Mouse (Mus musculus) kidney, postnatal 36 days (tissue): Measurements from ENCODE around the gene 2410015M20Rik.
"Not testable (repeated sequence)": the region's sequence is repeated elsewhere in the genome, so short reads cannot be mapped to it uniquely, and the experiment has no call there.

Source experiments
- DNase-seq, 2 experiments: peaks; one replicate each; pipeline ENCODE4 v3.0.0; 2021 to 2022; ENCODE audit warnings: mixed read lengths in 2 of 2

The 2410015M20Rik gene

DNA sequence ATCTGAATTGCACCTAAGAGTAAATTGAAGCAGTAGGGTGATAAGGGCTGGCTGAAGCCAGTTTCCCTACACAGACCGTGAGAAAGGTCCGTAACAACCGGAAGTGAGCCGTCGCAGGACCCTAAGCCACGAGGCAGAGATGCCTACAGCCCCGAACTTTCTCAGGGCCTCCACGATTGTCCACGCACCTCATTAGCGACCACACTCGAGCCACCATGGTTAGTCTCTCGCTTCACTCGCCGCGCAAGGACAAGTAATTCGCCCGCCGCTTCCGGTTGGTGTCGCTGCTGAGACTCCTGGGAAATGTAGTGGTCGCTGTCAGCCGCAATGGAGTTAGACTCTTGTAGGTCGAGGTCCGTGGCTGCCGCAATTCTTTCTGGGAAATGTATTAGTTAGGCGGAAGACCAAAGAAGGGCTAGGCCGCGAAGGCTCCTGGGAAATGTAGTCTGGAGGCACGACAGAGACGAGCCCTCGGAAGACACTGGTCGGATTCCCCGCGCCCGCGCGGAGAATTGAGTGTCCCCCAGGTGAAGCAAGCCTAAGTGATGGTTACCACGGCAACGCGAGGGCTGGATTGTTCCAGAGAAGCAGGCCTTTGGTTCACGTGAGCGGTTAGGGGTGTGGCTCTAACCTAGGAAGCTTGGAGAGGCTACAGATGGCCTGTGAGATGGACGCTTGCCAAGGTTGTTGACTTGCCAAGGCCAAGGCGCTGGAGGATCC is at the start of gene 2410015M20Rik:
Gene 2410015M20Rik (minus strand): TSS at position 320 of the 720 bp plus-strand sequence.
- peak; percentile 95 to 99 for DNase-seq

DNA sequence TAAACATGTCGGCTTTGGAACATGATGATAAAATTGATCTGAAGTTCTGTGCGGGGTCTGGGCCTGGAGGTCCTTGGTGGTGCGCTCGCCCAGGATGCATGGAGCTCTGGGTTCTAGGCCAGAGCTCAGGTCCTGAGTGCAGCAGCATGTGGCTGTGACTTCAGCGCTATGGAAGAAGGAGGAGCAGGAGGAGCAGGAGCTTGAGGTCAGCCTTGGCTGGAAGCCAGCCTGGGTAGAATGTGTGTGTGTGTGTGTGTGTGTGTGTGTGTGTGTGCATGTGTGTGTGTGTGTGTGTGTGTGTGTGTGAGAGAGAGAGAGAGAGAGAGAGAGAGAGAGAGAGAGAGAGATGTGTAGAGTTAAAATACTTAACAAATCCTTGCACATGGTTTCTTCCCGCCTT is 46.6 kb upstream of the 2410015M20Rik start:
- no peak for DNase-seq

GRCm38 (mm10) chr17:56655311-56655710 is 45.7 kb upstream of the 2410015M20Rik start:
- DNase-seq, result no peak

DNA sequence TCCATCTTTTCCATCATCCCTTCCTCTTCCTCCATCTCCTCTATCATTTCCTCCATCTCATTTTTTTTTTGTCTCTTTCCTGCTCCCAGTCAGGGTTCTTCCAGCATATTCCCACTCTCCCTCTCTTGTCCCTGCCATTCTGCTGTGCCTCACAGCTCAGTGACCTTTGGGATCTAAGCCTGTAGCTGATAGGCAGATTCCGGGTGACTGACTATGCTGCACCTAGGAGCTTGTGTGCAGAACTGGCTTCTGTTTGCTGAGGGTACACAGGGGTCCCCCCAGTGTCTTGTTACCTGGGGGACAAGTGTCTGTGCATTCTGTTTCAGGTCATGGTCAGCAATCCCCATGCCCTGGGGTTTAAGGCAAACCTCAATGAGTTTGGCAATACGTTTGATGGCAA is 45.2 kb upstream of the 2410015M20Rik start:
- DNase-seq, result no peak

DNA sequence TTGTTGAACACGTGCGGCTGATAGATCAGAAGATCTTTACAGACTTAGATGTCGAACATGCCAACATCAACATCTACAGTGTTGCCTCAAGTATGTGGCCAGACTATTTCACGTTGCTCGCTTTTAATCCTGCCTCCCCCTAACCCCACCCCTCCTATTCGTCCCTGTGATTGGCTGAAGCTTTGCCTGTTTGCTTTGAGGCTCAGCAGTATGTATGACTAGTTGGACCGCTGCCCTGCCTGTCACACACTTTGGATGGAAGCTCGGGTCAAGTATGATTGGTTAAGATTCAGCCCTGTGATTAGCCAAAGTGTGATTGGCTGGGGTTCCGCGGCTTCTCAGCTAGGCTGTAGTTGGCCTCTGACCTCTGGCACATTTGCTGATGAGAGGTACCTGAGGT is 42.2 kb upstream of the 2410015M20Rik start:
- DNase-seq, result peak; percentile 50 to 56

GRCm38 (mm10) chr17:56647546-56647945 is 38.0 kb upstream of the 2410015M20Rik start:
- no peak for DNase-seq

GRCm38 (mm10) chr17:56643237-56643636 is 33.7 kb upstream of the 2410015M20Rik start:
- DNase-seq, result no peak

- DNase-seq, result no peak
Measured at GRCm38 (mm10) chr17:56634023-56634422, 24.5 kb upstream of the 2410015M20Rik start.

- DNase-seq, result no peak
Measured at GRCm38 (mm10) chr17:56631807-56632206, 22.2 kb upstream of the 2410015M20Rik start.

DNA sequence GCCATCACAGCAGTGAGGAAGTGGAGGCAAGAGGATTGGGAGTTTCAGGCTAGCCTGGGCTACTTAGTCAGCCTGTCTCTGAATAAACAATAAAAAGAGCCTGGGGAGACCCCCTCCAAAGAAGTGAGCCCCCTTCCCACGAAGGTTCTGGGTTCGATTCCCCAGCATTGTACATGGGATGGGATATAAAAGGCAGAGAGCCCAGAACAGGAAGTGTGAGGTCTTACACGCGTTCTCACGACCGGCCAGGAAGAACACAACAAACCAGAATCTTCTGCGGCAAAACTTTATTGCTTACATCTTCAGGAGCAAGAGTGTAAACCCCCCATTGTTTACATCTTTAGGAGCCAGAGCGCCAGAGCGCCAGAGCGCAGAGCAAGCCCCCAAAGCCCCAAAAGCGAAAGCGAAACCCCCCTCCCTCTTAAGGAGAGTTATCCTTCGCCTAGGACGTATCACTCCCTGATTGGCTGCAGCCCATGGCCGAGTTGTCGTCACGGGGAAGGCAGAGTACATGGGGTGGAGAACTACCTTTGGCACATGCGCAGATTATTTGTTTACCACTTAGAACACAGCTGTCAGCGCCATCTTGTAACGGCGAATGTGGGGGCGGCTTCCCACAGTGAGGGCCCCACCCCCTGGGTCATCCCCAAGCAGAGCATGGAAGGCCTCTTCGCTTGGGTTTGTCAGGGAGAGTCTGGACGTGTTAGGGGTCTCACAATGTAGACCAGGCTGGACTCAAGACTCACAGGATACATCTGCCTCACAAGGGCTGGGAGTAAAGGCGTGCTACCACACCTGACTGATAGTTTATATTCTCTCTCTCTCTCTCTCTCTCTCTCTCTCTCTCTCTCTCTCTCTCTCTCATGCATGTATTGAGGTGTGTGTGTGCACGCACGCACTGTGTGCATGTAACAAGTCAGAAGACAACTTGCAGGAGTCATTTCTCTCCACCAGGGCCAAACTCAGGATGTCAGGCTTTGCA is 20.5 kb upstream of the 2410015M20Rik start:
- DNase-seq, result not testable (repeated sequence)

- DNase-seq, result peak; percentile 68 to 74
Measured at GRCm38 (mm10) chr17:56627530-56628277, 18.1 kb upstream of the 2410015M20Rik start, which contains the start of gene Catsperd. TSS of gene Catsperd (plus strand) at chr17:56628143.

- DNase-seq, result peak; percentile 98 to 99
Measured at GRCm38 (mm10) chr17:56626754-56627470, 17.3 kb upstream of the 2410015M20Rik start, which contains the start of gene Lonp1. TSS of gene Lonp1 (minus strand) at chr17:56626887.

- DNase-seq, result no peak
Measured at GRCm38 (mm10) chr17:56626260-56626659, 16.7 kb upstream of the 2410015M20Rik start.

GRCm38 (mm10) chr17:56625495-56625894 is 15.9 kb upstream of the 2410015M20Rik start:
- DNase-seq, result no peak

DNA sequence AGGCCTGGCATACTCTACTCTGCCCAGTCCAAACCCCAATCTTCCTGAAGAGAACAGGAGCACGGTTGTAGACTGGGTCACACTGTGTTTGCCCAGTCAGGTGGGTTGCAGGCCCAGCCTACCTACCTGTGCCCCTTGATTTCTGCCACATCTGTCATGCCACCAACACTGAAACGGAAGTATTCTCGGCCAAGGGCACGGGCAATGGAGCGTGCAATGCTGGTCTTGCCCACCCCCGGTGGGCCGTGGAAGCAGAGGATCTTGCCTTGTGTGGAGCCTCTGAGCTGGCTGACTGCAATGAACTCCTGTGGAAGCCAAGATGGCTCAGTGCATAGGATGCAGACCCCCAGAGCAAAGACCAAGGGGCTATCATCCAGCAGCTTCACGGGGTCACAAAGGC is 8.1 kb upstream of the 2410015M20Rik start:
- no peak for DNase-seq

DNA sequence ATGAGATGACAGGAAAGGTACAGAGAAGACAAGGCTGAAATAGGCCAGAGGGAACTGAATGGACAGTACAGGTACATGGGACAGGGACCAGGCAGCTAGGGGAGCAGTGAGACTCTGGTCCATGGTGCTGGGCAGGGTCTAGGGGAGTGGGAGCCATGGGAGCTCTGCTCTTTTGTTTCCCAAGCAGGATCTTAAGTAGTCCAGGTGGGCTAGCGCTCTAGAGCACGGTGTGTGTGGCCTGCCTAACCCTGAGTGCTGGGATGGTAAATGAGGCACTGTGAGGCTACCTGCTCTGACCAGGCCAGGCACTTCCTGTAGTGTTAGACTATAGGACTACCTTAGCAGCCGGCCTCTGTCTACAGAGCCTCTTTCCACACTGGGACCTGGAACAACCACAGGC is 7.2 kb upstream of the 2410015M20Rik start:
- no peak for DNase-seq

DNA sequence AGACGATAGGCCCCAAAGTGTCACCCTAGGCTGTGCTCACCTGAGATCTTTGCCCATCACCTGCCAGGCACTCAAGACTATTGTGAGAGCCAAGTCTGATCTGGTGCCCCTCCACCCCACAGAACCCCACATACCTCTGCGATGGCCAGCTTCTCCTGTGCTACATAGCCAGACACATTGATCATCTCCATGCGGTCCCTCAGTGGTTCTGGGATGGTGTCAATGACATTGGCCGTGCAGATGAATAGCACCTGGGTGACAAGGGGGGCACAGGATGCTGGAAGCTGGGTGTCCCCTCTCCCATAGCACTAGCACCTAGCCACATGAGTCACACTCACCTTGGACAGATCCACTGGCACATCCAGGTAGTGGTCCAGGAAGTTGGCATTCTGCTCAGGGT is 6.2 kb upstream of the 2410015M20Rik start:
- no peak for DNase-seq

GRCm38 (mm10) chr17:56615136-56615784 is 5.7 kb upstream of the 2410015M20Rik start:
- DNase-seq, result no peak

DNA sequence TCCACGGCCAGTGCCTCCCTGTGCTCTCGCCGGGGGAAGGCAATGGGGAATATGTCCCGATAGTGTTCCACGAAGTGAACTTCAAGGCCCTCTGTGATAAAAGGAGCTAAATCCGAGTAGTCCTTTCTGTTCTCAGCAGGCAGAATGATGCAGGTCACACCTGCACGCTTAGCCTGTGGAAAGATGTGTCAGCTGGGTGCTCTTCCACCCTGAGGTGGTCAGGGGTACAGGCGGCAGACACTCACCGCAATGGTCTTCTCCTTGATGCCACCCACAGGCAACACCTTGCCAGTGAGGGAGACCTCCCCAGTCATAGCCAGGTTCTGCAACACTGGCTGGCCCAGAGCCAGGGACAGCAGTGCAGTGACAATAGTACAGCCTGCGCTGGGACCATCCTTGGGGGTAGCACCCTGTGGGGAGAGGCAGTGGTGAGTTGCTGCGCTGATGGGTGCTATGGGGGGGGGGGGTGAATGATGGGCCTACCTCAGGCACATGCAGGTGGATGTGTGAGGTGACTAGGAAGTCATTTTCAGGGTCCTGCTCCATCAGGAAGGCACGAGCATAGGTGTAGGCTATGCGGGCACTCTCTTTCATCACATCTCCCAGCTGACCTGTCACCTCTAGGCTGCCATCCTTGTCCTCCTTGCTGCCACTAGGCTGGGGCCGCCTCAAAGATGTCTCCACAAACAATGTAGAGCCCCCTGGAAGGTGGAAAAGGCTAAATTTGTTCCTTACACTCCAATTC is 5.0 kb upstream of the 2410015M20Rik start:
- DNase-seq, result peak in 1 of 2 experiments; percentile 54

GRCm38 (mm10) chr17:56613893-56614292 is 4.3 kb upstream of the 2410015M20Rik start:
- peak in 1 of 2 experiments; percentile 34 for DNase-seq
